Mouse (Mus musculus) MEL (cell line): ENCODE measurements around the gene Ctdspl. TPM values are rescaled to one million over a fixed set of nuclear protein-coding genes. Genes with fewer than 3 reads are reported as not detected.

ENCODE experiments used
- DNase-seq: peaks from one replicate; pipeline ENCODE4 v3.0.0; 2011; ENCODE audit warnings: low read depth, low spot score
- H3K27ac ChIP-seq: 2 replicates; pipeline ENCODE4 v1.5.1; 2012; ENCODE audit warnings: low read depth, mild to moderate bottlenecking, control low read depth, low read length, moderate library complexity; ENCODE audit not compliant: control insufficient read depth
- H3K27me3 ChIP-seq, 2 experiments: fragments of 150-350 bp in 1 of 2; sonication (generic) in 1 of 2; 2 replicates each; pipeline ENCODE4 v1.6.1; 2012; ENCODE audit warnings: low read length in 2 of 2, mild to moderate bottlenecking in 2 of 2, improper control_type of control experiment in 1 of 2, moderate library complexity in 1 of 2; ENCODE audit not compliant: insufficient read depth in 2 of 2, control insufficient read depth in 1 of 2
- H3K36me3 ChIP-seq, 2 experiments: 2 replicates each; pipeline ENCODE4 v1.6.1; 2012 to 2014; ENCODE audit warnings: low read length in 2 of 2, improper control_type of control experiment in 1 of 2, inconsistent platforms in 1 of 2, mild to moderate bottlenecking in 1 of 2; ENCODE audit not compliant: insufficient read depth in 2 of 2, control insufficient read depth in 1 of 2
- H3K4me1 ChIP-seq, 2 experiments: fragments of 150-350 bp in 1 of 2; sonication (generic) in 1 of 2; 2 replicates each; pipeline ENCODE4 v1.6.1; 2012; ENCODE audit warnings: low read length in 2 of 2, improper control_type of control experiment in 1 of 2, mild to moderate bottlenecking in 1 of 2; ENCODE audit not compliant: insufficient read depth in 2 of 2, control insufficient read depth in 1 of 2
- H3K4me3 ChIP-seq, 2 experiments: fragments of 150-350 bp in 1 of 2; sonication (generic) in 1 of 2; 2 replicates each; pipeline ENCODE4 v1.5.1; 2012; ENCODE audit warnings: low read depth in 2 of 2, low read length in 2 of 2, mild to moderate bottlenecking in 2 of 2, moderate library complexity in 2 of 2, control low read depth in 1 of 2, improper control_type of control experiment in 1 of 2; ENCODE audit not compliant: control insufficient read depth in 1 of 2, insufficient read depth in 1 of 2
- H3K79me2 ChIP-seq: 2 replicates; pipeline ENCODE4 v1.6.1; 2012; ENCODE audit warnings: mild to moderate bottlenecking, low read length, moderate library complexity; ENCODE audit not compliant: control insufficient read depth, poor library complexity, insufficient read depth
- H3K9ac ChIP-seq: 2 replicates; pipeline ENCODE4 v1.6.1; 2012; ENCODE audit warnings: low read depth, mild to moderate bottlenecking, control low read depth, low read length, moderate library complexity; ENCODE audit not compliant: control insufficient read depth, poor library complexity, severe bottlenecking
- H3K9me3 ChIP-seq: fragments of 150-350 bp; sonication (generic); replicated peaks from 2 replicates; pipeline ENCODE4 v1.6.1; 2012; ENCODE audit warnings: mild to moderate bottlenecking, low read length, improper control_type of control experiment, moderate library complexity; ENCODE audit not compliant: insufficient read depth
- CHD1 ChIP-seq: IDR thresholded peaks from 2 replicates; pipeline ENCODE4 v1.6.1; 2012; ENCODE audit warnings: low read depth, mild to moderate bottlenecking, inconsistent platforms, low read length, improper control_type of control experiment
- CHD2 ChIP-seq: IDR thresholded peaks from 2 replicates; pipeline ENCODE4 v1.6.1; 2011; ENCODE audit warnings: low read length, improper control_type of control experiment
- E2F4 ChIP-seq: IDR thresholded peaks from 2 replicates; pipeline ENCODE4 v1.6.1; 2011; ENCODE audit warnings: low read depth, low read length, improper control_type of control experiment, borderline replicate concordance
- ETS1 ChIP-seq: IDR thresholded peaks from 2 replicates; pipeline ENCODE4 v1.6.1; 2012; ENCODE audit warnings: low read depth, mild to moderate bottlenecking, inconsistent platforms, low read length, improper control_type of control experiment, moderate library complexity
- JUND ChIP-seq: IDR thresholded peaks from 2 replicates; pipeline ENCODE4 v1.6.1; 2011; ENCODE audit warnings: low read depth, mild to moderate bottlenecking, improper control_type of control experiment, low read length
- MAZ ChIP-seq: IDR thresholded peaks from 2 replicates; pipeline ENCODE4 v1.6.1; 2012; ENCODE audit warnings: low read depth, mild to moderate bottlenecking, inconsistent platforms, low read length, improper control_type of control experiment
- MEF2A ChIP-seq: IDR thresholded peaks from 2 replicates; pipeline ENCODE4 v1.6.1; 2014; ENCODE audit warnings: low read depth, mild to moderate bottlenecking, inconsistent platforms, low read length, improper control_type of control experiment; ENCODE audit not compliant: poor library complexity, insufficient replicate concordance, severe bottlenecking; ENCODE audit errors: extremely low read depth
- MXI1 ChIP-seq: IDR thresholded peaks from 2 replicates; pipeline ENCODE4 v1.6.1; 2011; ENCODE audit warnings: mild to moderate bottlenecking, low read depth, low read length, improper control_type of control experiment
- POLR2A ChIP-seq, 2 experiments: IDR thresholded peaks; 2 replicates each; pipeline ENCODE4 v1.6.1; 2011 to 2012; ENCODE audit warnings: low read length in 2 of 2, mild to moderate bottlenecking in 2 of 2, control low read depth in 1 of 2, improper control_type of control experiment in 1 of 2, low read depth in 1 of 2, moderate library complexity in 1 of 2; ENCODE audit not compliant: control insufficient read depth in 1 of 2, insufficient read depth in 1 of 2, poor library complexity in 1 of 2
- RCOR1 ChIP-seq: IDR thresholded peaks from 2 replicates; pipeline ENCODE4 v1.6.1; 2012; ENCODE audit warnings: low read depth, mild to moderate bottlenecking, inconsistent platforms, low read length, improper control_type of control experiment
- TCF12 ChIP-seq: IDR thresholded peaks from 2 replicates; pipeline ENCODE4 v1.6.1; 2014; ENCODE audit warnings: low read depth, mild to moderate bottlenecking, inconsistent platforms, low read length, improper control_type of control experiment, moderate library complexity
- UBTF ChIP-seq: IDR thresholded peaks from 2 replicates; pipeline ENCODE4 v1.6.1; 2012; ENCODE audit warnings: low read depth, mild to moderate bottlenecking, inconsistent platforms, low read length, improper control_type of control experiment, moderate library complexity, borderline replicate concordance; ENCODE audit not compliant: insufficient read depth
- ZKSCAN1 ChIP-seq: IDR thresholded peaks from 2 replicates; pipeline ENCODE4 v1.6.1; 2012; ENCODE audit warnings: low read depth, mild to moderate bottlenecking, inconsistent platforms, low read length, improper control_type of control experiment, moderate library complexity
- ZMIZ1 ChIP-seq: IDR thresholded peaks from 2 replicates; pipeline ENCODE4 v1.6.1; 2012; ENCODE audit warnings: low read depth, mild to moderate bottlenecking, inconsistent platforms, low read length, improper control_type of control experiment, moderate library complexity
- ZNF384 ChIP-seq: IDR thresholded peaks from 2 replicates; pipeline ENCODE4 v1.6.1; 2012; ENCODE audit warnings: low read depth, mild to moderate bottlenecking, inconsistent platforms, low read length, improper control_type of control experiment
- polyA plus RNA-seq, 2 experiments: library from polyadenylated mRNA; stranded (reverse) in 1 of 2; unstranded in 1 of 2; fragments of >175 nt in 1 of 2; fragments of >200 nt in 1 of 2; gene quantifications; 2 replicates each; pipeline versions ENCODE4 v1.2.1 to v1.2.4; 2012; ENCODE audit warnings: low replicate concordance in 2 of 2, low read depth in 1 of 2; ENCODE audit not compliant: insufficient read length in 2 of 2, insufficient read depth in 1 of 2, missing spikeins in 1 of 2
- total RNA-seq: library from RNA; depleted of rRNA; stranded (reverse); fragments of 300-350 nt; gene quantifications from 2 replicates; pipeline ENCODE4 v1.2.3, GENCODE M21; 2012

Ctdspl gene
- total and polyA plus RNA-seq, 3 experiments = 15.3 to 20.7 TPM; not detected in 1

DNA sequence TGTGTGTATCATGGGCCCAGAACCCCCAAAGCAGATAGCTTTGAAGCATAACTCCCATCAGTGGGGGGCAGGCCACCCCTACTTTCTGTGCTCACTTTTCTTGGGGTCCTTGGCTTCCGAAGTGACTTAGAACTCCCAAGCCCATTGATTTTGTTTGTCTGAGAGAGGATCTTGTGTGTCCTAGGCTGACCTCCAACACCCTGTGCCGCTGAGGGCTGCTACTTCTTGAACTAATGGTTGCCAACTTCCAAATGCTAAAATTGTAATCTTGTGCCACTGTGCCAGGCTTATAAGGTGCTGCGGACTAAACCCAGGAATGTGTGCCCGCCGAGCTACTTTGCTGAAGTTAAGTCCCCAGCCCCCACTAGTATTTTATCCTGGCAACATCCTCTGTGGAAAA is 164.2 kb downstream of the Ctdspl start:
- TF ChIP-seq MEF2A (no peak), ZNF384 (no peak), CHD1 (no peak), ZKSCAN1 (no peak), POLR2A (IDR thresholded peaks at IDR 0.05; ENCODE audit: control insufficient read depth in 1 of 2, insufficient read depth in 1 of 2, low read depth in 1 of 2, low read length in 2 of 2, poor library complexity in 1 of 2) (no peak), MXI1 (no peak), CHD2 (no peak), RCOR1 (no peak)
- no peak overlapping the region for H3K9ac ChIP-seq
- 0 out of 4 replicates have a peak, but pooled peaks cover 0 to 5% of the 10 kb centered on the region in 2 experiments for H3K4me1 ChIP-seq
- H3K27me3 ChIP-seq = no peaks in the 10 kb centered on the region; a peak in 1 of 4 replicates
- no peak for DNase-seq
- H3K36me3 ChIP-seq = no peaks in the 10 kb centered on the region
- no peaks in the 10 kb centered on the region for H3K9me3 ChIP-seq
- H3K79me2 ChIP-seq = no peaks in the 10 kb centered on the region
- H3K4me3 ChIP-seq = no peak overlapping the region
- no peak overlapping the region for H3K27ac ChIP-seq

DNA sequence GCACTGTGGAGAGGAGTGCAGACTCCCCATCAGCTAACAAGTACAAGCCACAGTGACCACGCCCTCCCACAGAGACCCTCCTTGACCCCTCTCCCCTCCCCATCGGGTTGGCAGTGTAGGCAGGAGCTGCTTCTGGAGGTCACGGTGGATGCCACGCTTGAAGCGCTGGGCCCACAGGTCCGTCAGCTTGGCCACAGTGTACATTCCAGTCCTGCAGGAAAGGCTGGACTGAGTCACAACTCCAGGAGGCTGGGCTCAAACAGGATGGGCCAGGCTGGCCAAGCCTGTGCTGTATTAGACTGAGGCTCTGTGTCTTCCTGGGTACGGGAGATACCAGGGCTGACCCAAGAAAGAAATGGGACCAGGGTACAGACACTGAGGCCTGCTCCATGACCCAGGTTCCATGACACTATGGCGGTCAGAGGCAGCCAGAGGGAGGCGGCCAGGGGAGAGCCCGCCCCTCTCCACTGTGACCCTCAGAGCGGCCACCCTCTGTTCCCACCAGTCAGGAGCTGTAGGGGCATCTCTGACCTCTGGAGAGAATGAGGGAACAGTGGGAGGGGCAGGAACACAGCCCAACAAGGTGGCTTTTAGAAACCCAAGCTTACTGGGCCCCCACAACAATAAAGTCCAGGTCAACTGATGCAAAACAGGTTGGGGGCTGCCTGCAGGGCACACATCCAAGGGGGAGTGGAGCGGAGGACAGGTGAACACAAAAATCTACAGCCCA is 165.5 kb downstream of the Ctdspl start:
- Histone ChIP-seq H3K36me3 (no peaks in the 10 kb centered on the region), H3K4me3 (no peak overlapping the region), H3K9me3 (no peaks in the 10 kb centered on the region), H3K79me2 (no peaks in the 10 kb centered on the region), H3K27ac (no peak overlapping the region), H3K27me3 (no peaks in the 10 kb centered on the region; a peak in 1 of 4 replicates), H3K9ac (no peak overlapping the region), H3K4me1 (0 out of 4 replicates have a peak, but pooled peaks cover 0 to 5% of the 10 kb centered on the region in 2 experiments)
- DNase-seq = no peak
- TF ChIP-seq ETS1 = no peak
- TF ChIP-seq ZMIZ1 = no peak
- no peak for TF ChIP-seq UBTF
- no peak for TF ChIP-seq E2F4
- no peak for TF ChIP-seq TCF12
- no peak for TF ChIP-seq JUND
- TF ChIP-seq MAZ = no peak
- no peak for TF ChIP-seq ZKSCAN1
